Mouse (Mus musculus) spleen, adult 2 months (tissue): ENCODE results near the gene Chd4.

Experiments
- CTCF ChIP-seq: fragments of 200-500 bp; IDR thresholded peaks from 2 replicates; pipeline ENCODE4 v1.5.1; 2011; ENCODE audit warnings: mild to moderate bottlenecking, inconsistent platforms; ENCODE audit not compliant: insufficient read depth, insufficient read length, insufficient replicate concordance; ENCODE audit errors: extremely low read depth
- POLR2A ChIP-seq: fragments of 200-500 bp; IDR thresholded peaks from 2 replicates; pipeline ENCODE4 v1.6.1; 2011; ENCODE audit warnings: low read depth, low read length, inconsistent platforms

GRCm38 (mm10) chr6:125131302-125132156 is 35.7 kb downstream of the Chd4 start, which contains the start of gene Nop2:
- TF ChIP-seq CTCF (no peak), POLR2A (peak; percentile 72)
